Mouse (Mus musculus): ENCODE measurements around the gene Adad2. TPM values are rescaled to one million over a fixed set of nuclear protein-coding genes. Genes with fewer than 3 reads are reported as not detected.

The Adad2 gene
- total RNA-seq, 2 experiments from 2014 or later, result not detected

GRCm38 (mm10) chr8:119606224-119606623 is 6.3 kb upstream of the Adad2 start:
- intact Hi-C loops (cut with DNase I; ENCODE audit: low total_unique reads), result loop anchor here (10.0 kb wide), 2 partner anchors 69 to 161 kb away; partner anchors contain the start of gene Necab2
- no peak for DNase-seq

- no peak for DNase-seq
- intact Hi-C loops (cut with DNase I; ENCODE audit: low total_unique reads), result no loop called here
Measured at GRCm38 (mm10) chr8:119615096-119615495, 2.5 kb downstream of the Adad2 start.

- DNase-seq, result no peak
- intact Hi-C loops (cut with DNase I; ENCODE audit: low total_unique reads), result no loop called here
Measured at GRCm38 (mm10) chr8:119616358-119616757, 3.8 kb downstream of the Adad2 start.

- intact Hi-C loops (cut with DNase I; ENCODE audit: low total_unique reads), result no loop called here
- DNase-seq, result no peak
Measured at GRCm38 (mm10) chr8:119616811-119617210, 4.3 kb downstream of the Adad2 start.

- intact Hi-C loops (cut with DNase I; ENCODE audit: low total_unique reads), result no loop called here
- DNase-seq, result no peak
Measured at GRCm38 (mm10) chr8:119617586-119617985, 5.0 kb downstream of the Adad2 start.

- DNase-seq, result no peak
- intact Hi-C loops (cut with DNase I; ENCODE audit: low total_unique reads), result no loop called here
Measured at GRCm38 (mm10) chr8:119618887-119619286, 6.3 kb downstream of the Adad2 start.

- no peak for DNase-seq
- intact Hi-C loops (cut with DNase I; ENCODE audit: low total_unique reads), result no loop called here
Measured at GRCm38 (mm10) chr8:119620116-119620840, 7.7 kb downstream of the Adad2 start.

- DNase-seq, result no peak
- intact Hi-C loops (cut with DNase I; ENCODE audit: low total_unique reads), result no loop called here
Measured at GRCm38 (mm10) chr8:119620848-119621465, 8.4 kb downstream of the Adad2 start.

- intact Hi-C loops (cut with DNase I; ENCODE audit: low total_unique reads), result no loop called here
- DNase-seq, result no peak
Measured at GRCm38 (mm10) chr8:119622555-119622954, 10.0 kb downstream of the Adad2 start.

- DNase-seq, result no peak
- intact Hi-C loops (cut with DNase I; ENCODE audit: low total_unique reads), result no loop called here
Measured at GRCm38 (mm10) chr8:119623061-119623460, 10.5 kb downstream of the Adad2 start.

- DNase-seq, result no peak
- intact Hi-C loops (cut with DNase I; ENCODE audit: low total_unique reads), result no loop called here
Measured at GRCm38 (mm10) chr8:119623744-119624143, 11.2 kb downstream of the Adad2 start.

GRCm38 (mm10) chr8:119624916-119625315 is 12.4 kb downstream of the Adad2 start:
- intact Hi-C loops (cut with DNase I; ENCODE audit: low total_unique reads), result no loop called here
- no peak for DNase-seq

GRCm38 (mm10) chr8:119625788-119626187 is 13.2 kb downstream of the Adad2 start:
- no peak for DNase-seq
- intact Hi-C loops (cut with DNase I; ENCODE audit: low total_unique reads), result no loop called here

- intact Hi-C loops (cut with DNase I; ENCODE audit: low total_unique reads), result no loop called here
- no peak for DNase-seq
Measured at GRCm38 (mm10) chr8:119627199-119627598, 14.7 kb downstream of the Adad2 start.

GRCm38 (mm10) chr8:119627613-119628359 is 15.2 kb downstream of the Adad2 start:
- intact Hi-C loops (cut with DNase I; ENCODE audit: low total_unique reads), result no loop called here
- no peak for DNase-seq

GRCm38 (mm10) chr8:119630841-119631240 is 18.3 kb downstream of the Adad2 start:
- intact Hi-C loops (cut with DNase I; ENCODE audit: low total_unique reads), result no loop called here
- DNase-seq, result no peak

GRCm38 (mm10) chr8:119632246-119632645 is 19.7 kb downstream of the Adad2 start:
- DNase-seq, result no peak
- intact Hi-C loops (cut with DNase I; ENCODE audit: low total_unique reads), result no loop called here

- intact Hi-C loops (cut with DNase I; ENCODE audit: low total_unique reads), result no loop called here
- no peak for DNase-seq
Measured at GRCm38 (mm10) chr8:119632909-119633308, 20.4 kb downstream of the Adad2 start.

- no peak for DNase-seq
- intact Hi-C loops (cut with DNase I; ENCODE audit: low total_unique reads), result no loop called here
Measured at GRCm38 (mm10) chr8:119634616-119635336, 22.2 kb downstream of the Adad2 start.

- DNase-seq, result peak; percentile 59
- intact Hi-C loops (cut with DNase I; ENCODE audit: low total_unique reads), result no loop called here
Measured at GRCm38 (mm10) chr8:119635378-119635777, 22.8 kb downstream of the Adad2 start, which contains the start of gene Kcng4. Gene Kcng4 (minus strand): TSS chr8:119635680.
